In genomic region chrX:74243807-74244206, GRCm38 (mm10) we compare ENCODE assay signal across 8 mouse cellular contexts. TPM values are rescaled to one million over a fixed set of nuclear protein-coding genes. Genes with fewer than 3 reads are reported as not detected.
DNase-seq lines count a peak whose midpoint lies in the region; ATAC-seq and TF ChIP-seq lines count a peak whose summit lies in the region.

No protein-coding gene starts in this region.

- no peaks in the 10 kb centered on the region for H3K9me3 ChIP-seq in heart, embryonic 15.5 days (replicated peaks)
- no peaks in the 10 kb centered on the region for H3K9me3 ChIP-seq in liver, embryonic 15.5 days (replicated peaks)
- no peaks in the 10 kb centered on the region for H3K9me3 ChIP-seq in neural tube, embryonic 12.5 days

- peak; percentile 74 for ATAC-seq in CD4-positive, CD25-positive, alpha-beta regulatory T cell, adult 4 months
- ATAC-seq in heart, embryonic 15.5 days (replicated peaks; ENCODE audit: insufficient number of reproducible peaks, insufficient read depth, low FRiP score, low read depth), result no peak
- peak; percentile 23 for ATAC-seq in liver, embryonic 15.5 days (ENCODE audit: insufficient read depth)
- no peak for ATAC-seq in neural tube, embryonic 12.5 days (ENCODE audit: low FRiP score, low read depth)

- peak overlapping the region; percentile 70 for H3K4me2 ChIP-seq in heart, embryonic 15.5 days
- H3K4me2 ChIP-seq in liver, embryonic 15.5 days, result peak overlapping the region; percentile 85
- H3K4me2 ChIP-seq in neural tube, embryonic 12.5 days (replicated peaks), result peak overlapping the region; percentile 66

- no peak for DNase-seq in left cerebral cortex, adult 8-10 months (ENCODE audit: low spot score in 2 of 2)
- DNase-seq in frontal cortex, postnatal 10 days (ENCODE audit: low spot score in 2 of 2), result no peak
- DNase-seq in yolk sac, embryonic 10.5 days (ENCODE audit: low spot score), result no peak

- H3K4me1 ChIP-seq in bone marrow, adult 2 months (ENCODE audit: control insufficient read depth, insufficient read depth, low read length), result peaks cover 1% of the 10 kb centered on the region; the same call in 1 of the 2 replicates
- H3K4me1 ChIP-seq in heart, embryonic 15.5 days (replicated peaks), result peaks cover 16% of the 10 kb centered on the region
- H3K4me1 ChIP-seq in liver, embryonic 15.5 days (replicated peaks), result peaks cover 31% of the 10 kb centered on the region
- peaks cover 7% of the 10 kb centered on the region; the same call in 1 of the 2 replicates for H3K4me1 ChIP-seq in neural tube, embryonic 12.5 days

- 17% methylated on average over 3 of the region's 3 CpGs for WGBS in bone marrow, adult 2 months
- 50% methylated on average over 3 of the region's 3 CpGs for whole genome bisulfite sequencing in heart, embryonic 15.5 days
- 20% methylated on average over 3 of the region's 3 CpGs for WGBS in liver, embryonic 15.5 days (ENCODE audit: insufficient replicate concordance)
- WGBS in neural tube, embryonic 12.5 days, result 69% methylated on average over 3 of the region's 3 CpGs

- peak overlapping the region; percentile 55 for H3K4me3 ChIP-seq in bone marrow, adult 2 months (replicated peaks; ENCODE audit: control insufficient read depth, low read depth, low read length)
- peak overlapping the region; percentile 64 for H3K4me3 ChIP-seq in heart, embryonic 15.5 days
- peak overlapping the region; percentile 58 for H3K4me3 ChIP-seq in liver, embryonic 15.5 days (replicated peaks)
- H3K4me3 ChIP-seq in neural tube, embryonic 12.5 days, result peak overlapping the region; percentile 56

- peak overlapping the region; percentile 48 for H3K9ac ChIP-seq in heart, embryonic 15.5 days
- no peak overlapping the region for H3K9ac ChIP-seq in liver, embryonic 15.5 days
- peak overlapping the region; percentile 36 for H3K9ac ChIP-seq in neural tube, embryonic 12.5 days

- H3K27ac ChIP-seq in bone marrow, adult 2 months (ENCODE audit: control insufficient read depth, insufficient read depth, low read depth, low read length, poor library complexity), result peak overlapping the region; percentile 75
- peak overlapping the region; percentile 91 for H3K27ac ChIP-seq in heart, embryonic 15.5 days
- H3K27ac ChIP-seq in liver, embryonic 15.5 days (replicated peaks), result peak overlapping the region; percentile 67
- H3K27ac ChIP-seq in neural tube, embryonic 12.5 days, result no peak overlapping the region

- TF ChIP-seq POLR2A in bone marrow, adult 2 months (IDR thresholded peaks at IDR 0.05; ENCODE audit: borderline replicate concordance, control insufficient read depth, low read depth, low read length), result no peak

- TF ChIP-seq CTCF in bone marrow, adult 2 months (IDR thresholded peaks at IDR 0.05; ENCODE audit: control insufficient read depth, insufficient read depth, low read length), result no peak

- H3K27me3 ChIP-seq in heart, embryonic 15.5 days, result no peaks in the 10 kb centered on the region
- 0 out of 2 replicates have a peak, but pooled peaks cover under 1% of the 10 kb centered on the region for H3K27me3 ChIP-seq in liver, embryonic 15.5 days
- no peaks in the 10 kb centered on the region for H3K27me3 ChIP-seq in neural tube, embryonic 12.5 days (replicated peaks)

- H3K36me3 ChIP-seq in heart, embryonic 15.5 days, result peaks cover 42% of the 10 kb centered on the region
- H3K36me3 ChIP-seq in liver, embryonic 15.5 days (replicated peaks), result peaks cover 16% of the 10 kb centered on the region
- H3K36me3 ChIP-seq in neural tube, embryonic 12.5 days, result peaks cover 42% of the 10 kb centered on the region

RNA-seq across cellular contexts. Expression of gene Flna, which starts 5.8 kb away (rescaled TPM):
- 100 to 1,000 TPM; 199 to 249 TPM for polyA plus RNA-seq in CD4-positive, CD25-positive, alpha-beta regulatory T cell, adult 4 months (2017; shearing (Covaris generic))
- polyA plus RNA-seq in bone marrow, adult 2 months (2011; ENCODE audit: insufficient read depth, insufficient read length, low replicate concordance, missing spikeins), result 140 and 356 TPM in 2 replicates
- 124 and 188 TPM in 2 replicates for polyA plus RNA-seq in heart, embryonic 15.5 days (2015; fragmentation: Nextera tagmentation; extraction: Ambion mirVana)
- 41.6 and 47.6 TPM in 2 replicates for polyA plus RNA-seq in liver, embryonic 15.5 days (2015; fragmentation: Nextera tagmentation; extraction: Ambion mirVana)
- 158 and 170 TPM in 2 replicates for polyA plus RNA-seq in neural tube, embryonic 12.5 days (2016; fragmentation: Nextera tagmentation; extraction: Ambion mirVana)
- total RNA-seq in left cerebral cortex, adult 8-10 months (2022), result 10 to 100 TPM; 48.4 to 70.4 (median 61.4) TPM

RNA-seq across cellular contexts. Expression of gene Emd, which starts 10.7 kb away (rescaled TPM):
- polyA plus RNA-seq in CD4-positive, CD25-positive, alpha-beta regulatory T cell, adult 4 months (2017; shearing (Covaris generic)), result 10 to 100 TPM; 35.0 to 53.2 TPM
- polyA plus RNA-seq in bone marrow, adult 2 months (2011; ENCODE audit: insufficient read depth, insufficient read length, low replicate concordance, missing spikeins), result 34.6 and 51.7 TPM in 2 replicates
- 14.5 and 14.9 TPM in 2 replicates for polyA plus RNA-seq in heart, embryonic 15.5 days (2015; fragmentation: Nextera tagmentation; extraction: Ambion mirVana)
- 8.0 and 8.5 TPM in 2 replicates for polyA plus RNA-seq in liver, embryonic 15.5 days (2015; fragmentation: Nextera tagmentation; extraction: Ambion mirVana)
- 16.5 and 18.2 TPM in 2 replicates for polyA plus RNA-seq in neural tube, embryonic 12.5 days (2016; fragmentation: Nextera tagmentation; extraction: Ambion mirVana)
- 10 to 100 TPM; 33.5 to 39.5 (median 38.8) TPM for total RNA-seq in left cerebral cortex, adult 8-10 months (2022)

RNA-seq across cellular contexts. Expression of gene Rpl10, which starts 26.8 kb away (rescaled TPM):
- 1,000 to 10,000 TPM in 1 of 2 experiments, 100 to 1,000 TPM in 1; 597 to 1,460 TPM for polyA plus RNA-seq in CD4-positive, CD25-positive, alpha-beta regulatory T cell, adult 4 months (2017; shearing (Covaris generic))
- polyA plus RNA-seq in bone marrow, adult 2 months (2011; ENCODE audit: insufficient read depth, insufficient read length, low replicate concordance, missing spikeins), result 68.3 and 79.6 TPM in 2 replicates
- polyA plus RNA-seq in heart, embryonic 15.5 days (2015; fragmentation: Nextera tagmentation; extraction: Ambion mirVana), result 413 and 447 TPM in 2 replicates
- 356 and 378 TPM in 2 replicates for polyA plus RNA-seq in liver, embryonic 15.5 days (2015; fragmentation: Nextera tagmentation; extraction: Ambion mirVana)
- polyA plus RNA-seq in neural tube, embryonic 12.5 days (2016; fragmentation: Nextera tagmentation; extraction: Ambion mirVana), result 527 and 575 TPM in 2 replicates
- 100 to 1,000 TPM; 134 to 270 (median 185) TPM for total RNA-seq in left cerebral cortex, adult 8-10 months (2022)

RNA-seq across cellular contexts. Expression of gene Taz, which starts 37.9 kb away (rescaled TPM):
- 10 to 100 TPM; 54.0 to 68.6 TPM for polyA plus RNA-seq in CD4-positive, CD25-positive, alpha-beta regulatory T cell, adult 4 months (2017; shearing (Covaris generic))
- polyA plus RNA-seq in bone marrow, adult 2 months (2011; ENCODE audit: insufficient read depth, insufficient read length, low replicate concordance, missing spikeins), result 32.4 and 58.0 TPM in 2 replicates
- polyA plus RNA-seq in heart, embryonic 15.5 days (2015; fragmentation: Nextera tagmentation; extraction: Ambion mirVana), result 70.3 and 76.6 TPM in 2 replicates
- polyA plus RNA-seq in liver, embryonic 15.5 days (2015; fragmentation: Nextera tagmentation; extraction: Ambion mirVana), result 27.7 and 29.2 TPM in 2 replicates
- polyA plus RNA-seq in neural tube, embryonic 12.5 days (2016; fragmentation: Nextera tagmentation; extraction: Ambion mirVana), result 86.7 and 93.3 TPM in 2 replicates
- total RNA-seq in left cerebral cortex, adult 8-10 months (2022), result 10 to 100 TPM; 60.9 to 67.1 (median 63.8) TPM

RNA-seq across cellular contexts. Expression of gene Dnase1l1, which starts 38.3 kb away (rescaled TPM):
- 10 to 100 TPM; 23.0 to 31.1 TPM for polyA plus RNA-seq in CD4-positive, CD25-positive, alpha-beta regulatory T cell, adult 4 months (2017; shearing (Covaris generic))
- polyA plus RNA-seq in bone marrow, adult 2 months (2011; ENCODE audit: insufficient read depth, insufficient read length, low replicate concordance, missing spikeins), result 16.4 and 21.5 TPM in 2 replicates
- polyA plus RNA-seq in heart, embryonic 15.5 days (2015; fragmentation: Nextera tagmentation; extraction: Ambion mirVana), result 14.3 and 17.2 TPM in 2 replicates
- 24.5 and 25.2 TPM in 2 replicates for polyA plus RNA-seq in liver, embryonic 15.5 days (2015; fragmentation: Nextera tagmentation; extraction: Ambion mirVana)
- polyA plus RNA-seq in neural tube, embryonic 12.5 days (2016; fragmentation: Nextera tagmentation; extraction: Ambion mirVana), result 3.9 and 5.7 TPM in 2 replicates
- total RNA-seq in left cerebral cortex, adult 8-10 months (2022), result 1 to 10 TPM; 1.8 to 5.0 (median 3.1) TPM

Comparison
In these comparisons a context has a peak if more than half of its experiments do, and no peak if none do; other contexts are left out.
1. ATAC-seq: peak in CD4-positive, CD25-positive, alpha-beta regulatory T cell, adult 4 months (single experiment) and liver, embryonic 15.5 days (single experiment); none in heart, embryonic 15.5 days (single experiment) and neural tube, embryonic 12.5 days (single experiment).
2. Peak in every context shown above with its lines, with median percentiles within 50 percentile points of each other: H3K4me3 ChIP-seq and H3K4me2 ChIP-seq.